Mouse (Mus musculus): ENCODE measurements around the gene Car8.

The Car8 gene

GRCm38 (mm10) chr4:8238560-8239305 is at the start of gene Car8:
Car8 (minus strand) TSS chr4:8239041.
- no peak for TF ChIP-seq GATA4 (IDR thresholded peaks at IDR 0.05; ENCODE audit: insufficient replicate concordance, low read length)

DNA sequence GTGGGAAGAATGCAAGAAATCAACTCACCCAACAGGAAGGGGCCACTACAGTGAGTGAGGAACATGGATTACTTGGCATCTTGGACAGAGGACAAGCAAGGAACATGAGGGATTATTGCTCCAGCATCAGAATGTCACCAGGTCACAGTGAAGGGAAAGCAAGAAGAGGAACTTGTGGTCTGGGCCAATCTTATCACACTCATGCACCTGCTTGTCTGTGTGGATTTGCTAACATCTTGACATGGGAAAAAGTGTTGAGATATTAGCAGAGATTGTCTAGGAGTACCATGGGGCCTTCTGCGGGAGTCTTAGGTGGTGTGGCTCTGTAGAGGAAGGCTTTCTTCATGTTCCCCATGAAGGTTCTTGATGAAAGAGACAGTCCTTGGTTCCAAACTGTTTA is 46.1 kb upstream of the Car8 start:
- no peak for TF ChIP-seq GATA4 (IDR thresholded peaks at IDR 0.05; ENCODE audit: insufficient replicate concordance, low read length)

GRCm38 (mm10) chr4:8278159-8278558 is 39.3 kb upstream of the Car8 start:
- TF ChIP-seq GATA4 (IDR thresholded peaks at IDR 0.05; ENCODE audit: insufficient replicate concordance, low read length) = no peak

DNA sequence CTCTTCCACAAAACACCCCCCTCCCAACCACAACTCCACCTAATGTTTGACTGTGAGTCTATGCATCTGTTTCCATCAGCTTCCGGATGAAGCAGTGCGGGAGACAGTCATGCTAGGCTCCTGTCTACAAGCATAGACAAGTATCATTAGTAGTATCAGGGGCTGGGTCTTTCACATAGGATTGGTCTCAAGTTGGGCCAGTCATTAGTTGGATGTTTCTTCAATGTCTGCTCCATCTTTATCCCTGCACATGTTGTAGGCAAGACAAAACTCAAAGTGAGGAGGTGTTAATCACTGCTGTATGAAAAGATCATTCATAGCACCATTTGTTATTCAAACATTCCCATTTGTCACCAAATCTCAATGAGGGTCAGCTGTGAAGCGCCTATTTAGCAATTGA is 11.0 kb upstream of the Car8 start:
- no peak for TF ChIP-seq GATA4 (IDR thresholded peaks at IDR 0.05; ENCODE audit: insufficient replicate concordance, low read length)

GRCm38 (mm10) chr4:8245495-8246063 is 6.7 kb upstream of the Car8 start:
- TF ChIP-seq GATA4 (IDR thresholded peaks at IDR 0.05; ENCODE audit: insufficient replicate concordance, low read length) = no peak

DNA sequence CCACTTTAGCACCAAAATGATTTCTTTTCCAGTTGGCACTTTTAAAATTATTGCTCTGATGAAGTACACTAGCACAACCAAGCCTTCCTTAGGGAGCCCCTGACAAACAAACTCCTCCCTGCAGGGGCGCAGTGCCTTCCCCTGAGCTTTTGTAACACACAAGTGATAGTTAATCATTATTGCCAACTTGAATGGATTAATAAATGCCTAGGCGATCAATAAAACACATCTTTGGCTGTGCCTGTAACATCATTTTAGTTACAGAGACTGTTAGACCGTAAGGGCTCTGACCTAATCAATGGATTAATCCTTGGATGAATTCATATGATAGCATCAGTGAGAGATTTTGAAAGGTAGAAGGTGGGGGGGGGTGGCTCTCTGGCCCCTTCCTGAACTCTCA is 6.2 kb upstream of the Car8 start:
- no peak for TF ChIP-seq GATA4 (IDR thresholded peaks at IDR 0.05; ENCODE audit: insufficient replicate concordance, low read length)

DNA sequence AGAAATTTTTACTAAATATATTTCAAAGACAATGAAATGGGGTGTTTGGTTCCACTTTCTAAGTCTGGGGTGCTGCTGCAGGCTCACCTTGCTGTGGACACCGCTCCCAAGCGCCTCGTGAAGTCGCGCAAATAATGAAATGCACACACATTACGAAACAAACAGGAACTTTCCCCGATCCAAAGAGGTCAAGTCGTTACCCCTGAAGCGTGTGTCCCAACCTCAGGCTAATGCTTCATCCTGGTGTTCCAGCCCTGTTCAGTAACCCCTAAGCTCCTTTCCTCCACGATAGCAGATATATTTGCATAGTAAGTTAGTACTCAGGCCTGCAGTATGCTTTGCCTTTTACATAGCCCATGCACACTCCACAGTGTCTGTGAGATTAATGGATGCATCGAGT is 858 bp upstream of the Car8 start:
- no peak for TF ChIP-seq GATA4 (IDR thresholded peaks at IDR 0.05; ENCODE audit: insufficient replicate concordance, low read length)

GRCm38 (mm10) chr4:8239306-8239670 is 447 bp upstream of the Car8 start:
- TF ChIP-seq GATA4 (IDR thresholded peaks at IDR 0.05; ENCODE audit: insufficient replicate concordance, low read length) = no peak

DNA sequence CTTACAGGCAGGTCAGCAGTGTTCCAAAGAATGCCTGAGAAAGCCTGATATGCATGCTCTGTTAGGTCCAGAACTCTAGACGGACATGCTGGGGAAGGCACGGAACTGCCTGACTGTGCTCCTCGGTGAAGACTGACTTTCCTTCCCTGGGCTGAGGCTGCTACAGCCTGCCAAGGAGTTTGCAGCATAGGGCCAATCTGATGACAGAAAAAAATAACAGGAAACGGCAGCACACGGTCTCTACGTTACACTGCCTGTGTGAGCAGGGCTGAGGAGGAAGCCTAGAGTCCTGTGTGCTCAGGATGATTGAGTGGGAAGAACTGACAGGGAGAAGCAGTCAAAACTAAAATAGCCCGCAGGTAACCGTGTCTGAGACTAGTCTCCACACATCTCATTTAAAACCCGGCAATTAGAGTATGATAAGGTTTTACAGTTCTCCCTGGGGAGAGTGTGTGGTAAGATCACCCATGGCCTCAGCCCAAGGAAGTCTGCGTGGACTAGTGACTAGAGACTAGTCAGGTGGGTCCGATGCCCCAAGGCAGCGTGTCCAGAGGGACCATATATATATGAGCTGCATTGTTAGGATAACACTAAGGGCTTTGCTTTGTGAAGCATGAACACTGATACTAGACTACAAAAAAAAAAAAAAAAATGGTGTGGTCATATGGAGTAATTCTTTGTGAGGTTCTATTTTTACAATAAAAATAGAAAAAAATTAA is 6.3 kb downstream of the Car8 start:
- TF ChIP-seq GATA4 (IDR thresholded peaks at IDR 0.05; ENCODE audit: insufficient replicate concordance, low read length) = no peak

DNA sequence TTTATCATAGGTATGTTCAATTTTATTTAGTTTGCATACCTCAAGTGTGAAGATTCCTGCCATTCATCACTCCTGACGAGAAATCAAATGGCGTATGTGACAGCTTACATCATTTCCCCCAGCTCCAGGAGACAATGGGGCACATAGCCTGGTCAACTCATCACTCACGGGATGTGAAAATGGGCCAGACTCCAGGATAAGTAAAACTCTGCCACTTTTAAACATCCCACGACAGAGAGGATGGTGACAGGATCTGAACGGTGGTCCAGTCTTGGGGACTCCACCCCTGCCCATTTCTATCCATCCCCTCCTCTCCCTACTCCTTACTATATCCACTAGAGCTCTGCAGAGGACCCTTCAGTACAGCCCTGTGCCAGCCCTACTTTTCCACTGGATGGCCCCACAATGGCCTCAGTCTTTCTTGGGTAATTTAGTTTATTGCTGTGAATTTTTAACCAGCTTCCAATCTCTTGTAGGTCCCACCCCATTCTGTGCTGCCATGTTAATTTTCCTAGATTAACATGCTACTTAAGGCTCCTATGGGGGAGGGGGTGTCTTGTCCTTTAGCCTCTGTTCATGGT is 7.5 kb downstream of the Car8 start:
- TF ChIP-seq GATA4 (IDR thresholded peaks at IDR 0.05; ENCODE audit: insufficient replicate concordance, low read length) = no peak

GRCm38 (mm10) chr4:8229661-8230298 is 9.1 kb downstream of the Car8 start:
- no peak for TF ChIP-seq GATA4 (IDR thresholded peaks at IDR 0.05; ENCODE audit: insufficient replicate concordance, low read length)

DNA sequence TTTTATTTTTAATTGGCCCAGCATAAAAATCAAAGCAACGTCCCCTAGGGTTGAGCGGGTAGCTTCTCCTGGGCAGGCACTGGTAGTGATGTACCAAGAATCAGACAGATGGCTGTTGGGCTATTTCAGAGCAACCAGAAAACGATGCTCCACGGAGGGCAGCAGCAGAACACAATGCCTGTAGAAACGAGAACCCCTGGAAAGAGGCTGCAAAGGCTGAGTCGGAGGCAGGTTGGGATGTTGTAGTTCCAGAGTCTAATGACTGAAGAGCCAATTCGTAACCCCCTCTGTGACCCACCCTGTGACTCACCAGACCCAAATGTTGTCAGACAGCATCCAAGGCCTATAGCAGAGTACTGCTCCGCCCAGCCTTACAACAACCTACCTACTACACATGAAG is 19.9 kb downstream of the Car8 start:
- no peak for TF ChIP-seq GATA4 (IDR thresholded peaks at IDR 0.05; ENCODE audit: insufficient replicate concordance, low read length)

DNA sequence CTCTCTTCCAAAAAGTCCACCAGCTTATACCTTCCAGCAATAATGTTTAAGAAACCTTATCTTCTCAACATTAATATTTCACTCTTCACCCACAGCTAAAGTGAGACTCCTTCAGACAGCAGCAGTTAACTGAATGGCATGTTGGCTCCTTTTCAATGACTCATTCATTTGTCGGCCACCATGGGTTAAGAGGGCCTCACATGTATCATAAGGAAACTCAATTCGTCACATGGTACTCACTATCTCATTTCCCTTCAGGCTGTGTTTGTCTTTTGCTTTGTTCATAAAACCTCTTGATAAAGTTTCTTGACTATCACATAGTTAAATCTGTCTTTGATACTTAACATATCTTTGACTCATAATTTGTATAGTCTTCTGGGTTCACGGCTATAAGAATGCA is 20.8 kb downstream of the Car8 start:
- peak; percentile 29; the same call in 1 of the 2 replicates for TF ChIP-seq GATA4 (IDR thresholded peaks at IDR 0.05; ENCODE audit: insufficient replicate concordance, low read length)

GRCm38 (mm10) chr4:8217272-8217671 is 21.6 kb downstream of the Car8 start:
- no peak for TF ChIP-seq GATA4 (IDR thresholded peaks at IDR 0.05; ENCODE audit: insufficient replicate concordance, low read length)

DNA sequence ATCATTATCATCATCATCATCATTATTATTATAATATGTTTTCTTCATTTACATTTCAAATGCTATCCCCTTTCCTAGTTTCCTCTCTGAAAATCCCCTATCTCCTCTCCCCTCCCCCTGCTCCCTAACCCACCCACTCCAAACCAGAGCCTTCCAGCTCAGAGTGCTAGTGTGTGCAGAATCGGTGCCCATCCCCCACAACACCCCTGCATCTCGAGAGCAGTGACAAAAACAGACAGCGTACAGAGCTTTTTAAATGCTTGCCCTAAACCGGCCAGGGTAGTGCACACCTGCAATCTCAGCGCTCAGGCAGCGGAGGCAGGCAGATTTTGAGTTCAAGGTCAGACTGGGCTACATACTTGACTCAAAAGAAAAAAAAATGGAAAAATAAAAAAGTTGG is 22.3 kb downstream of the Car8 start:
- no peak for TF ChIP-seq GATA4 (IDR thresholded peaks at IDR 0.05; ENCODE audit: insufficient replicate concordance, low read length)
